Mouse (Mus musculus) lung, postnatal 25 days (tissue): ENCODE results near the gene Adam26b.
"Not testable (repeated sequence)": the region's sequence is repeated elsewhere in the genome, so short reads cannot be mapped to it uniquely, and the experiment has no call there.

ENCODE experiments used
- DNase-seq: peaks from one replicate; pipeline ENCODE4 v3.0.0; 2022; ENCODE audit warnings: low spot score

Gene Adam26b

DNA sequence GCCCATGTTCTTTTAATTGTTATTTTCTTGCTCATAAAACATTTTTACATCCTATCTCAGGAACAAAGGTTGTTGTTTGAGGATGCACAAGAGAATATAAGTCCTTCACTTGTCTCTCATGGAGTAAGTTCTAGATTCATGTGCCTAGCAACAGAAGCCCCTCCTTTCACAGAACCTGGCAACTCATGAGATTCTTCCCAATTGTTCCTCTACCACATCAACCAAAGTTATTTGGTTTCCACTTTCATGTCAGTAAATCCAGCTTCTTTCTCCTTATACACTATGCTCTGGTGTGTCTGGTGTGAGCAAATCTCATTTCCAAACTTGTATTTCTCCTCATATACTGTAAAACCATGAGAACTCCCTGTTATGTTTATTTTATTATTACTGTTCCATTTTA is at the start of gene Adam26b:
Gene Adam26b (minus strand): TSS at position 101 of the 400 bp plus-strand sequence.
- not testable (repeated sequence) for DNase-seq

DNA sequence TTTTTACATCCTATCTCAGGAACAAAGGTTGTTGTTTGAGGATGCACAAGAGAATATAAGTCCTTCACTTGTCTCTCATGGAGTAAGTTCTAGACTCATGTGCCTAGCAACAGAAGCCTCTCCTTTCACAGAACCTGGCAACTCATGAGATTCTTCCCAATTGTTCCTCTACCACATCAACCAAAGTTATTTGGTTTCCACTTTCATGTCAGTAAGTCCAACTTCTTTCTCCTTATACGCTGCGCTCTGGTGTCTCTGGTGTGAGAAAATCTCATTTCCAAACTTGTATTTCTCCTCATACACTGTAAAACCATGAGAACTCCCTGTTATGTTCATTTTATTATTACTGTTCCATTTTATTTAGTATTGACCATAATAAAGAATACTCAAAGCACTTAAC is 48.7 kb upstream of the Adam26b start, which contains the start of gene Adam26a:
Gene Adam26a (minus strand): TSS at position 101 of the 400 bp plus-strand sequence.
- DNase-seq = not testable (repeated sequence)
